Mouse (Mus musculus) heart, postnatal 0 days (tissue): ENCODE data around the gene Enc1. TPM values are rescaled to one million over a fixed set of nuclear protein-coding genes. Genes with fewer than 3 reads are reported as not detected.

Experiments used
- ATAC-seq: fragments of 200-750 bp; cut with Nextera tagmentation; 2 replicates; pipeline ENCODE4 v1.8.0; 2017; ENCODE audit warnings: low read depth, moderate number of reproducible peaks, moderate library complexity; ENCODE audit not compliant: insufficient read depth
- DNase-seq: peaks from one replicate; pipeline ENCODE4 v3.0.0-alpha.2; 2016; ENCODE audit warnings: low spot score
- H3K27ac ChIP-seq: fragments of 300-500 bp; sonication (generic); 2 replicates; pipeline ENCODE4 v1.5.1; 2014; ENCODE audit warnings: low read depth, mild to moderate bottlenecking
- H3K27me3 ChIP-seq: fragments of 300-500 bp; sonication (generic); 2 replicates; pipeline ENCODE4 v1.6.1; 2014; ENCODE audit warnings: low read length, mixed read lengths; ENCODE audit not compliant: control insufficient read depth, insufficient read depth
- H3K36me3 ChIP-seq: fragments of 300-500 bp; sonication (generic); replicated peaks from 2 replicates; pipeline ENCODE4 v1.6.1; 2014; ENCODE audit warnings: low read length, mixed read lengths; ENCODE audit not compliant: control insufficient read depth, insufficient read depth
- H3K4me1 ChIP-seq: fragments of 300-500 bp; sonication (generic); 2 replicates; pipeline ENCODE4 v1.6.1; 2014; ENCODE audit warnings: antibody characterized with exemption; ENCODE audit not compliant: control insufficient read depth, insufficient read depth
- H3K4me2 ChIP-seq: fragments of 300-500 bp; sonication (generic); 2 replicates; pipeline ENCODE4 v1.6.1; 2014; ENCODE audit warnings: low read depth, mild to moderate bottlenecking, low read length, moderate library complexity
- H3K4me3 ChIP-seq: fragments of 300-500 bp; sonication (generic); 2 replicates; pipeline ENCODE4 v1.5.1; 2014; ENCODE audit warnings: low read depth, low read length
- H3K9ac ChIP-seq: fragments of 300-500 bp; sonication (generic); replicated peaks from 2 replicates; pipeline ENCODE4 v1.6.1; 2014; ENCODE audit warnings: low read depth, low read length, mixed read lengths
- H3K9me3 ChIP-seq: fragments of 300-500 bp; sonication (generic); replicated peaks from 2 replicates; pipeline ENCODE4 v1.6.1; 2016; ENCODE audit warnings: low read length; ENCODE audit not compliant: control insufficient read depth
- CTCF ChIP-seq: IDR thresholded peaks from 2 replicates; pipeline ENCODE4 v1.5.1; 2016; ENCODE audit warnings: antibody characterized with exemption, control low read depth, low read depth
- EP300 ChIP-seq: IDR thresholded peaks from 2 replicates; pipeline ENCODE4 v1.6.1; 2016; ENCODE audit warnings: antibody characterized with exemption, low read depth
- WGBS: fragments of 180-500 bp; shearing (Covaris S2); extraction: QIAGEN DNeasy Blood & Tissue Kit; methylation state at CpG from one replicate; pipeline ENCODE4 v1.1.7; 2014; 5-methylcytosine and 5-hydroxymethylcytosine counted together
- polyA plus RNA-seq: library from polyadenylated mRNA; unstranded; fragments of >200 nt; fragmentation: Nextera tagmentation; extraction: Ambion mirVana; gene quantifications from 2 replicates; pipeline ENCODE4 v1.2.1, GENCODE M21; 2015
- total RNA-seq: library from RNA; depleted of rRNA; stranded (reverse); fragments of >200 nt; gene quantifications from 2 replicates; pipeline ENCODE4 v1.2.3, GENCODE M21; 2014; ENCODE audit warnings: low replicate concordance

The Enc1 gene
- total and polyA plus RNA-seq, 2 experiments from 2014 or later = 1.7 to 10.9 TPM

DNA sequence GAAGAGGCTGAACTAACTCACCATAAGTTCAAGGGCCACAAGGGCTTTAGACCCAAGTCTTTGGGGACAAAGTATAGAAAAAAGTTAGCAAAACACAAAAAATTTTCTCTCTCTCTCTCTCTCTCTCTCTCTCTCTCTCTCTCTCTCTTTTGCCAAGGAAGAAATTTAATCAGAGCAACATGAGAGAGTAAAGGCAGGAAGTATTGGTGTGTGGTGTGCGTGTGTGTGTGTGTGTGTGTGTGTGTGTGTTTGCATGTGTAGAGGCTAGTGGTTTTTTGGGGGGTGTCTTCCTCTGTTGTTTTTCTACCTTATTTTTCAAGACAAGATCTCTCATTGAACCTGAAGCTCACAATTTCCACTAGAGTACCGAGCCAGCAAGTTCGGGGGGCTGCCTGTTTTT lies 46.1 kb downstream of the Enc1 start:
- H3K27me3 ChIP-seq = no peaks in the 10 kb centered on the region
- no peak overlapping the region for H3K4me3 ChIP-seq
- no peaks in the 10 kb centered on the region for H3K9me3 ChIP-seq
- ATAC-seq (no peak), DNase-seq (no peak)
- H3K4me1 ChIP-seq = peaks cover 9% of the 10 kb centered on the region
- 90% methylated on average over 3 of the region's 3 CpGs for WGBS
- TF ChIP-seq EP300 (no peak), CTCF (no peak)
- no peak overlapping the region for H3K27ac ChIP-seq
- H3K4me2 ChIP-seq = no peak overlapping the region
- H3K36me3 ChIP-seq = no peaks in the 10 kb centered on the region
- no peak overlapping the region for H3K9ac ChIP-seq

DNA sequence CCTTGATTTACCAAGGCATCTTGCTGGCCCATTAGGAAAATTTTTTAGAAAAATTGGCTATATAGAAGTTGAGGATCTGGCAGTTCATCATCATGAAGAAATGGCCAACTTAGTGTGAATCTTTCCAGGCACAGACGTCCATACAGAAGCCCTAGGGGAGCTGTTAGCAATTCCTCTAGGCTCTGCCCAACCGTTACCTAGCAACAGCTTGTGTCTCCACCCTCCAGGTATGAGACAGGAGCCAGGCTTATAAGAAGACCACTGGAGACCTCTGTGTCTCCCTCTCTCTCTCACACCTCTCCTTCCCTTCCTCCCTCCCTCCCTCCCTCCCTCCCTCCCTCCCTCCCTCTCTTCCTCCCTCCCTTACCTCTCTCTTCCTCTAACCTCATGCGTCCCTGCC lies 49.8 kb downstream of the Enc1 start:
- 50% methylated on average over 3 of the region's 3 CpGs for WGBS
- Histone ChIP-seq H3K4me2 (no peak overlapping the region), H3K9ac (no peak overlapping the region), H3K4me1 (peaks cover 5% of the 10 kb centered on the region; the same call in 1 of the 2 replicates), H3K27ac (no peak overlapping the region), H3K9me3 (no peaks in the 10 kb centered on the region), H3K36me3 (no peaks in the 10 kb centered on the region), H3K27me3 (no peaks in the 10 kb centered on the region), H3K4me3 (no peak overlapping the region)
- ATAC-seq (no peak), DNase-seq (no peak)
- no peak for TF ChIP-seq EP300
- no peak for TF ChIP-seq CTCF

DNA sequence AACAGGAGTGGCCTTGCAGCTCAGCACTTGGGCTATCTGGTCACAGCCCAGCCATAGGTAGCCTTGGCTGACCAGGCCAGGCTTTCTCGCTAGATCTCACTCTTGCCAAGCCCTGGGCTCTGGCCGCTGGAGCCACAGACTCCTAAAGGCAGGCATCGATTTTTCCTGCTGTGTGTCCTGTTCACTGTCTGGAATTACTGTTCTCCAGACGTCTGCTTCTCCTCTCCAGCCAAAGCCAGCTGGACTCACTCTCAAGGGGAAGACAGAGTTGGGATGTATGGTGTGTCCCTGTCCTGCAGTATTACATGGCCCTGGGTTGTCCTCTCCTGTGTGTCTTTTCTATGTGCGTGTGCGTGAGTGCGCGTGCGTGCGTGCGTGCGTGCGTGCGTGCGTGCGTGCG lies 50.4 kb downstream of the Enc1 start:
- no peak for TF ChIP-seq EP300
- no peak for TF ChIP-seq CTCF
- 78% methylated on average over 17 of the region's 17 CpGs for WGBS
- H3K27me3 ChIP-seq = no peaks in the 10 kb centered on the region
- peaks cover 5% of the 10 kb centered on the region; the same call in 1 of the 2 replicates for H3K4me1 ChIP-seq
- no peak overlapping the region for H3K4me2 ChIP-seq
- H3K27ac ChIP-seq = no peak overlapping the region
- no peak overlapping the region for H3K9ac ChIP-seq
- H3K36me3 ChIP-seq = no peaks in the 10 kb centered on the region
- H3K9me3 ChIP-seq = no peaks in the 10 kb centered on the region
- ATAC-seq (no peak), DNase-seq (no peak)
- no peak overlapping the region for H3K4me3 ChIP-seq

DNA sequence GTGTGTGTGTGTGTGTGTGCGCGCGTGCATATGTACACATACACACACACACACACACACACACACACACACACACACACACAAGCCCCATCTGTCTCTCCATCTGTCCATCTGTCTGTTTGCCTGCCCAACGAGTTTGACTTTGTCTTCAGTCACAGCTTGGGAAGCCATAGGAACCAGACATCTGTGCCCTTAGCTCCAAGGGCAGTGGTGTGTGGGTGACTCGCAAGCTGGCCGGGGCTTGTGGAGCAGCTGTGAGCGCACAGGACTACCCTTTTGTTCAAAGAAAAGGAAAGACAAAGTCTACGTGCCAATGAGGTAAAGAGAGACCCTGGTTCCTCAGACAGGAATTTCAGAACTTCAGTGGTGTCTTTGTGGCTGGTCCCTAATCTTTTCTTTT lies 51.1 kb downstream of the Enc1 start:
- Histone ChIP-seq H3K9me3 (no peaks in the 10 kb centered on the region), H3K4me3 (no peak overlapping the region), H3K4me1 (peaks cover 9% of the 10 kb centered on the region; the same call in 1 of the 2 replicates), H3K27me3 (no peaks in the 10 kb centered on the region), H3K27ac (no peak overlapping the region), H3K36me3 (no peaks in the 10 kb centered on the region), H3K9ac (no peak overlapping the region), H3K4me2 (no peak overlapping the region)
- DNase-seq (no peak), ATAC-seq (no peak)
- no peak for TF ChIP-seq CTCF
- no peak for TF ChIP-seq EP300
- 63% methylated on average over 8 of the region's 8 CpGs for WGBS

DNA sequence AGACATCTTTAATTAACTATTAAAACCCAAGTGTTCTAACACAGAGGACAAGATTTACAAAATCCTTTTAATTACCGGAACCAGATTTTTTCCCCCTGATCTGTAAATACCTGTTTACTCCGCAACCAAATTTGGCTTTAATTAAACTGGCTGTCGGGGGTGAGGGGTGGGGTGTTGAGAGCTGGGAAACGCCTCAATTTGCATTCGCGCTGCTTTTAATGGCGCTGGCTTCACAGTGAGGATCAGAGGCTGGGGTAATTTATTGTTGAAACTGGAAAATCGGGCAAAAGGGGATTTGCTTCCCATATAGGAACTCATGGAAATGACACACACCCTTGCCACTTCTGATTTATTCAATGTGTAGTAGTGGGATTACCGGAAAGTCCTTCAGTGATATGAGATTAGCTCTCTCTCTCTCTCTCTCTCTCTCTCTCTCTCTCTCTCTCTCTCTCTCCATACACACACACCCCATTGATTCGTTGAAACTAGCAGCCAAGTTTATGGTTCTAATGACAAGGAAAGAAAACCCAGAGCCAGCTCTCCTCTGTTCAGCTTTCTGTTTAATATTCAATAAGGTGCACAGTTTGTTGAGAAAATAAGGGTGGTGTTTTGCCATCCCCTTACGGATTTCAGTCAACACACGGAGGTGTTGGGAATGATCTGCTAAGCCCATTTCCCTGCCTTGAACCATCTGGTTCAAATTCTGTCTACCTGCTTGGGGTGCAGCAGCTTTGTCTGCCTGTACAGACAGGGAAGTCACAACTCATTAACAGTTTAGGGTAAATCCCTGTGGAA lies 51.7 kb downstream of the Enc1 start:
- no peak overlapping the region for H3K9ac ChIP-seq
- no peaks in the 10 kb centered on the region for H3K36me3 ChIP-seq
- ATAC-seq (no peak), DNase-seq (no peak)
- WGBS = 49% methylated on average over 12 of the region's 12 CpGs
- peaks cover 13% of the 10 kb centered on the region; the same call in 1 of the 2 replicates for H3K4me1 ChIP-seq
- no peaks in the 10 kb centered on the region for H3K27me3 ChIP-seq
- no peak overlapping the region for H3K4me3 ChIP-seq
- no peak overlapping the region for H3K4me2 ChIP-seq
- H3K27ac ChIP-seq = no peak overlapping the region
- no peaks in the 10 kb centered on the region for H3K9me3 ChIP-seq
- TF ChIP-seq EP300 (no peak), CTCF (no peak)
